Mouse (Mus musculus): Measurements from ENCODE around the gene Nfe2l1. TPM values are rescaled to one million over a fixed set of nuclear protein-coding genes. Genes with fewer than 3 reads are reported as not detected.
A peak's percentile ranks its signal among the peaks of the same experiment; 100 is the strongest.
"Not testable (repeated sequence)": the region's sequence is repeated elsewhere in the genome, so short reads cannot be mapped to it uniquely, and the experiment has no call there.

Gene Nfe2l1
- polyA plus RNA-seq, 1 experiment from 2014 or later: 39.7 TPM

- Histone ChIP-seq H3K9ac (replicated peaks; ENCODE audit: low read depth, low read length) (no peak overlapping the region), H3K36me3 (ENCODE audit: control insufficient read depth, insufficient read depth, low read length) (0 out of 2 replicates have a peak, but pooled peaks cover under 1% of the 10 kb centered on the region), H3K27ac (ENCODE audit: low read depth, low read length) (no peak overlapping the region), H3K27me3 (ENCODE audit: control insufficient read depth, insufficient read depth, low read length) (no peaks in the 10 kb centered on the region), H3K4me2 (ENCODE audit: low read depth, low read length) (no peak overlapping the region), H3K4me1 (ENCODE audit: control insufficient read depth, insufficient read depth, low read length) (peaks cover 18% of the 10 kb centered on the region), H3K9me3 (ENCODE audit: control insufficient read depth, low read length) (no peaks in the 10 kb centered on the region), H3K4me3 (ENCODE audit: low read depth, low read length) (no peak overlapping the region)
- 38% methylated on average over 9 of the region's 9 CpGs for WGBS
- no peak for ATAC-seq (ENCODE audit: low read depth)
Observed at GRCm38 (mm10) chr11:96786731-96787450, 42.9 kb downstream of the Nfe2l1 start.

DNA sequence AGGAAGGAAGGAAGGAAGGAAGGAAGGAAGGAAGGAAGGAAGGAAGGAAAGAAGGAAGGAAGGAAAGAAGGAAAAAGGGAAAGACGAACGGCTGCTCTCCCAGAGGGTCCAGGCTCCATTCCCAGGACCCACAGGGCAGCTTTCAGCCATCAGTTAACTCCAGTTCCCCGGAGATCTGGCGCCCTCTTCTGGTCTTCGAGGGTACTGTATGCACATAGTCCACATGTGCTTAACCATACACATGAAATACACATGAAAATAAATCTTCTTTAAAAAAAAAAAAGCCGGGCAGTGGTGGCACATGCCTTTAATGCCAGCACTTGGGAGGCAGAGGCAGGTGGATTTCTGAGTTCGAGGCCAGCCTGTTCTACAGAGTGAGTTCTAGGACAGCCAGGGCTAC, 44.9 kb downstream of the Nfe2l1 start:
- not testable (repeated sequence) for H3K9me3 ChIP-seq (ENCODE audit: control insufficient read depth, low read length); H3K36me3 ChIP-seq (ENCODE audit: control insufficient read depth, insufficient read depth, low read length); H3K27ac ChIP-seq (ENCODE audit: low read depth, low read length); ATAC-seq (ENCODE audit: low read depth); H3K9ac ChIP-seq (replicated peaks; ENCODE audit: low read depth, low read length); H3K27me3 ChIP-seq (ENCODE audit: control insufficient read depth, insufficient read depth, low read length); H3K4me3 ChIP-seq (ENCODE audit: low read depth, low read length); H3K4me2 ChIP-seq (ENCODE audit: low read depth, low read length); H3K4me1 ChIP-seq (ENCODE audit: control insufficient read depth, insufficient read depth, low read length)
- WGBS: 8% methylated on average over 7 of the region's 7 CpGs

- peaks cover 4% of the 10 kb centered on the region for H3K4me1 ChIP-seq (ENCODE audit: control insufficient read depth, insufficient read depth, low read length)
- H3K4me2 ChIP-seq (ENCODE audit: low read depth, low read length): no peak overlapping the region
- no peaks in the 10 kb centered on the region for H3K36me3 ChIP-seq (ENCODE audit: control insufficient read depth, insufficient read depth, low read length)
- 76% methylated on average over 2 of the region's 2 CpGs for WGBS
- H3K27me3 ChIP-seq (ENCODE audit: control insufficient read depth, insufficient read depth, low read length): no peaks in the 10 kb centered on the region
- H3K9me3 ChIP-seq (ENCODE audit: control insufficient read depth, low read length): no peaks in the 10 kb centered on the region
- no peak for ATAC-seq (ENCODE audit: low read depth)
- no peak overlapping the region for H3K9ac ChIP-seq (replicated peaks; ENCODE audit: low read depth, low read length)
- no peak overlapping the region for H3K27ac ChIP-seq (ENCODE audit: low read depth, low read length)
- no peak overlapping the region for H3K4me3 ChIP-seq (ENCODE audit: low read depth, low read length)
Observed at GRCm38 (mm10) chr11:96781425-96781824, 48.3 kb downstream of the Nfe2l1 start.

GRCm38 (mm10) chr11:96780306-96780705, 49.5 kb downstream of the Nfe2l1 start:
- Histone ChIP-seq H3K4me3 (ENCODE audit: low read depth, low read length) (no peak overlapping the region), H3K4me2 (ENCODE audit: low read depth, low read length) (no peak overlapping the region), H3K9me3 (ENCODE audit: control insufficient read depth, low read length) (no peaks in the 10 kb centered on the region), H3K4me1 (ENCODE audit: control insufficient read depth, insufficient read depth, low read length) (peaks cover 10% of the 10 kb centered on the region), H3K36me3 (ENCODE audit: control insufficient read depth, insufficient read depth, low read length) (no peaks in the 10 kb centered on the region), H3K27me3 (ENCODE audit: control insufficient read depth, insufficient read depth, low read length) (no peaks in the 10 kb centered on the region), H3K9ac (replicated peaks; ENCODE audit: low read depth, low read length) (no peak overlapping the region), H3K27ac (ENCODE audit: low read depth, low read length) (no peak overlapping the region)
- WGBS: 77% methylated on average over 5 of the region's 5 CpGs
- ATAC-seq (ENCODE audit: low read depth): no peak

GRCm38 (mm10) chr11:96778061-96778627, 51.6 kb downstream of the Nfe2l1 start:
- not testable (repeated sequence) for H3K9ac ChIP-seq (replicated peaks; ENCODE audit: low read depth, low read length); H3K27me3 ChIP-seq (ENCODE audit: control insufficient read depth, insufficient read depth, low read length); ATAC-seq (ENCODE audit: low read depth); H3K36me3 ChIP-seq (ENCODE audit: control insufficient read depth, insufficient read depth, low read length); H3K9me3 ChIP-seq (ENCODE audit: control insufficient read depth, low read length)
- H3K4me2 ChIP-seq (ENCODE audit: low read depth, low read length): peak overlapping the region; percentile 83
- H3K4me3 ChIP-seq (ENCODE audit: low read depth, low read length): peak overlapping the region; percentile 55
- 67% methylated on average over 10 of the region's 10 CpGs for WGBS
- peaks cover 23% of the 10 kb centered on the region for H3K4me1 ChIP-seq (ENCODE audit: control insufficient read depth, insufficient read depth, low read length)
- peak overlapping the region; percentile 81 for H3K27ac ChIP-seq (ENCODE audit: low read depth, low read length)

- Histone ChIP-seq H3K27me3 (ENCODE audit: control insufficient read depth, insufficient read depth, low read length) (no peaks in the 10 kb centered on the region), H3K27ac (ENCODE audit: low read depth, low read length) (peak within 1 kb of the TSS; percentile 81), H3K36me3 (ENCODE audit: control insufficient read depth, insufficient read depth, low read length) (peaks cover 9% of the 10 kb centered on the region), H3K4me2 (ENCODE audit: low read depth, low read length) (peak within 1 kb of the TSS; percentile 83), H3K9ac (replicated peaks; ENCODE audit: low read depth, low read length) (peak within 1 kb of the TSS; percentile 75), H3K4me3 (ENCODE audit: low read depth, low read length) (peak within 1 kb of the TSS; percentile 55), H3K9me3 (ENCODE audit: control insufficient read depth, low read length) (no peaks in the 10 kb centered on the region), H3K4me1 (ENCODE audit: control insufficient read depth, insufficient read depth, low read length) (peaks cover 23% of the 10 kb centered on the region)
- peak; percentile 97 for ATAC-seq (ENCODE audit: low read depth)
- WGBS: 1% methylated on average over 59 of the region's 59 CpGs
Observed at GRCm38 (mm10) chr11:96776968-96777962, 52.5 kb downstream of the Nfe2l1 start, which contains the start of gene Snx11. Gene Snx11, minus strand, starts transcription at chr11:96777559.

- Histone ChIP-seq H3K36me3 (ENCODE audit: control insufficient read depth, insufficient read depth, low read length) (peaks cover 21% of the 10 kb centered on the region), H3K4me3 (ENCODE audit: low read depth, low read length) (peak overlapping the region; percentile 55), H3K27me3 (ENCODE audit: control insufficient read depth, insufficient read depth, low read length) (no peaks in the 10 kb centered on the region), H3K27ac (ENCODE audit: low read depth, low read length) (peak overlapping the region; percentile 81), H3K9ac (replicated peaks; ENCODE audit: low read depth, low read length) (peak overlapping the region; percentile 75; the same call in 1 of the 2 replicates), H3K4me1 (ENCODE audit: control insufficient read depth, insufficient read depth, low read length) (peaks cover 23% of the 10 kb centered on the region), H3K9me3 (ENCODE audit: control insufficient read depth, low read length) (no peaks in the 10 kb centered on the region), H3K4me2 (ENCODE audit: low read depth, low read length) (peak overlapping the region; percentile 83)
- ATAC-seq (ENCODE audit: low read depth): no peak
- WGBS: 22% methylated on average over 3 of the region's 3 CpGs
Observed at GRCm38 (mm10) chr11:96776068-96776467, 53.7 kb downstream of the Nfe2l1 start.

DNA sequence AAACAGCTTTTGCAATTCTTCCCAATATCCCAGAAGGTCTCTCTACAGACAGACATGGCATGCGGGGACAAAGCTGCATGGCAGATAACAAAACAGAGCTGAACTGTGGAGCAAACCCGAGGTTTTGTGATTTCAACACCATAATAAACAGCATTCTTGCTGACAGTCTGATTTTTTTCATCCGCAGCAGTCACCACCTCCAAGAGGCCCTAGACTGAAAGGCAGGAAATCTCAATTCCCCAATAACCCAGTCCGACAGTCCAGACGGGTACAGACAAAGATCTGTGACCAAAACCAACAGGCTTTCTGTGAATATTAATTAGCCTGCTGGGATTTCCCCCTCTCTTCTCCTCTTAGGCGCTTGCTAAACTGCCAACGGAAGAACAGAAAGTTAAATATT, 54.1 kb downstream of the Nfe2l1 start:
- H3K4me1 ChIP-seq (ENCODE audit: control insufficient read depth, insufficient read depth, low read length): peaks cover 23% of the 10 kb centered on the region
- peak overlapping the region; percentile 55 for H3K4me3 ChIP-seq (ENCODE audit: low read depth, low read length)
- no peaks in the 10 kb centered on the region for H3K27me3 ChIP-seq (ENCODE audit: control insufficient read depth, insufficient read depth, low read length)
- peak overlapping the region; percentile 81 for H3K27ac ChIP-seq (ENCODE audit: low read depth, low read length)
- no peaks in the 10 kb centered on the region for H3K9me3 ChIP-seq (ENCODE audit: control insufficient read depth, low read length)
- H3K9ac ChIP-seq (replicated peaks; ENCODE audit: low read depth, low read length): 0 out of 2 replicates have a peak overlapping the region, but pooled peaks have one; percentile 25
- H3K4me2 ChIP-seq (ENCODE audit: low read depth, low read length): peak overlapping the region; percentile 83
- no peak for ATAC-seq (ENCODE audit: low read depth)
- 44% methylated on average over 7 of the region's 7 CpGs for WGBS
- peaks cover 25% of the 10 kb centered on the region for H3K36me3 ChIP-seq (ENCODE audit: control insufficient read depth, insufficient read depth, low read length)

Measured in neural tube, embryonic 14.5 days (tissue).